Mouse (Mus musculus): ENCODE data around the gene Zfp553. TPM values are rescaled to one million over a fixed set of nuclear protein-coding genes. Genes with fewer than 3 reads are reported as not detected.

Gene Zfp553
- polyA plus RNA-seq, 1 experiment = 11.4 TPM

GRCm38 (mm10) chr7:127223515-127224478, 9.1 kb upstream of the Zfp553 start:
- TF ChIP-seq POLR2A (IDR thresholded peaks at IDR 0.05; ENCODE audit: insufficient read length, low read depth) = no peak
- TF ChIP-seq SRF (IDR thresholded peaks at IDR 0.05; ENCODE audit: control insufficient read depth, insufficient read length, low read depth) = no peak
- no peak for TF ChIP-seq E2F4 (IDR thresholded peaks at IDR 0.05; ENCODE audit: insufficient read depth)
- TF ChIP-seq MYOD1 (IDR thresholded peaks at IDR 0.05; ENCODE audit: control insufficient read depth in 1 of 3, insufficient read length in 2 of 3, low read depth in 2 of 3) = no peak
- TF ChIP-seq TCF3 (IDR thresholded peaks at IDR 0.05; ENCODE audit: insufficient read length, low read depth) = no peak
- no peak for TF ChIP-seq MAX (IDR thresholded peaks at IDR 0.05; ENCODE audit: low read depth)
- no peak for TF ChIP-seq CEBPB (IDR thresholded peaks at IDR 0.05; ENCODE audit: insufficient read depth, poor library complexity, severe bottlenecking)
- TF ChIP-seq TCF12 (IDR thresholded peaks at IDR 0.05; ENCODE audit: insufficient read depth, poor library complexity, severe bottlenecking) = no peak
- no peak for TF ChIP-seq USF1 (IDR thresholded peaks at IDR 0.05; ENCODE audit: low read depth)
- TF ChIP-seq MYOG (IDR thresholded peaks at IDR 0.05; ENCODE audit: control insufficient read depth in 1 of 3, insufficient read depth in 1 of 3, insufficient read length in 2 of 3, low read depth in 2 of 3) = no peak
- no peak for TF ChIP-seq POLR2AphosphoS2 (IDR thresholded peaks at IDR 0.05; ENCODE audit: insufficient read length, low read depth)
- no peak for TF ChIP-seq REST (IDR thresholded peaks at IDR 0.05; ENCODE audit: insufficient read depth, insufficient read length)
- no peaks in the 10 kb centered on the region for H3K27me3 ChIP-seq (ENCODE audit: control insufficient read depth, insufficient read depth, insufficient read length)
- no peak overlapping the region for H3K4me3 ChIP-seq
- H3K36me3 ChIP-seq (ENCODE audit: control insufficient read depth, insufficient read depth) = no peaks in the 10 kb centered on the region
- no peaks in the 10 kb centered on the region for H3K79me2 ChIP-seq (ENCODE audit: control insufficient read depth, insufficient read depth)
- no peak overlapping the region for H3ac ChIP-seq (ENCODE audit: control insufficient read depth, insufficient read length)
- H3K4me2 ChIP-seq (ENCODE audit: low read depth) = no peak overlapping the region

- no peaks in the 10 kb centered on the region for H3K27me3 ChIP-seq (ENCODE audit: control insufficient read depth, insufficient read depth, insufficient read length)
- no peak overlapping the region for H3K4me2 ChIP-seq (ENCODE audit: low read depth)
- no peak for TF ChIP-seq SRF (IDR thresholded peaks at IDR 0.05; ENCODE audit: control insufficient read depth, insufficient read length, low read depth)
- no peak for TF ChIP-seq MYOG (IDR thresholded peaks at IDR 0.05; ENCODE audit: control insufficient read depth in 1 of 3, insufficient read depth in 1 of 3, insufficient read length in 2 of 3, low read depth in 2 of 3)
- TF ChIP-seq E2F4 (IDR thresholded peaks at IDR 0.05; ENCODE audit: insufficient read depth) = no peak
- TF ChIP-seq MYOD1 (IDR thresholded peaks at IDR 0.05; ENCODE audit: control insufficient read depth in 1 of 3, insufficient read length in 2 of 3, low read depth in 2 of 3) = no peak
- TF ChIP-seq MAX (IDR thresholded peaks at IDR 0.05; ENCODE audit: low read depth) = no peak
- no peak for TF ChIP-seq USF1 (IDR thresholded peaks at IDR 0.05; ENCODE audit: low read depth)
- no peak for TF ChIP-seq CEBPB (IDR thresholded peaks at IDR 0.05; ENCODE audit: insufficient read depth, poor library complexity, severe bottlenecking)
- TF ChIP-seq POLR2A (IDR thresholded peaks at IDR 0.05; ENCODE audit: insufficient read length, low read depth) = no peak
- no peak for TF ChIP-seq REST (IDR thresholded peaks at IDR 0.05; ENCODE audit: insufficient read depth, insufficient read length)
- TF ChIP-seq TCF3 (IDR thresholded peaks at IDR 0.05; ENCODE audit: insufficient read length, low read depth) = no peak
- TF ChIP-seq TCF12 (IDR thresholded peaks at IDR 0.05; ENCODE audit: insufficient read depth, poor library complexity, severe bottlenecking) = no peak
- H3K79me2 ChIP-seq (ENCODE audit: control insufficient read depth, insufficient read depth) = no peaks in the 10 kb centered on the region
- peaks cover 4% of the 10 kb centered on the region for H3K36me3 ChIP-seq (ENCODE audit: control insufficient read depth, insufficient read depth)
- no peak overlapping the region for H3ac ChIP-seq (ENCODE audit: control insufficient read depth, insufficient read length)
- no peak overlapping the region for H3K4me3 ChIP-seq
These were observed 8.2 kb upstream of the Zfp553 start for GRCm38 (mm10) chr7:127224616-127225015.

- no peak overlapping the region for H3ac ChIP-seq (ENCODE audit: control insufficient read depth, insufficient read length)
- no peak overlapping the region for H3K4me3 ChIP-seq
- no peak for TF ChIP-seq E2F4 (IDR thresholded peaks at IDR 0.05; ENCODE audit: insufficient read depth)
- TF ChIP-seq MYOG (IDR thresholded peaks at IDR 0.05; ENCODE audit: control insufficient read depth in 1 of 3, insufficient read depth in 1 of 3, insufficient read length in 2 of 3, low read depth in 2 of 3) = no peak
- no peak for TF ChIP-seq TCF3 (IDR thresholded peaks at IDR 0.05; ENCODE audit: insufficient read length, low read depth)
- no peak for TF ChIP-seq POLR2A (IDR thresholded peaks at IDR 0.05; ENCODE audit: insufficient read length, low read depth)
- no peak for TF ChIP-seq MYOD1 (IDR thresholded peaks at IDR 0.05; ENCODE audit: control insufficient read depth in 1 of 3, insufficient read length in 2 of 3, low read depth in 2 of 3)
- TF ChIP-seq POLR2AphosphoS2 (IDR thresholded peaks at IDR 0.05; ENCODE audit: insufficient read length, low read depth) = no peak
- no peak for TF ChIP-seq SRF (IDR thresholded peaks at IDR 0.05; ENCODE audit: control insufficient read depth, insufficient read length, low read depth)
- no peak for TF ChIP-seq TCF12 (IDR thresholded peaks at IDR 0.05; ENCODE audit: insufficient read depth, poor library complexity, severe bottlenecking)
- TF ChIP-seq CEBPB (IDR thresholded peaks at IDR 0.05; ENCODE audit: insufficient read depth, poor library complexity, severe bottlenecking) = no peak
- peaks cover 1% of the 10 kb centered on the region for H3K79me2 ChIP-seq (ENCODE audit: control insufficient read depth, insufficient read depth)
- H3K27me3 ChIP-seq (ENCODE audit: control insufficient read depth, insufficient read depth, insufficient read length) = no peaks in the 10 kb centered on the region
- no peak overlapping the region for H3K4me2 ChIP-seq (ENCODE audit: low read depth)
- H3K36me3 ChIP-seq (ENCODE audit: control insufficient read depth, insufficient read depth) = peaks cover 4% of the 10 kb centered on the region
These were observed 7.5 kb upstream of the Zfp553 start for GRCm38 (mm10) chr7:127225147-127225995.

- Histone ChIP-seq H3K4me3 (no peak overlapping the region), H3K36me3 (ENCODE audit: control insufficient read depth, insufficient read depth) (peaks cover 4% of the 10 kb centered on the region), H3K79me2 (ENCODE audit: control insufficient read depth, insufficient read depth) (peaks cover 31% of the 10 kb centered on the region), H3ac (ENCODE audit: control insufficient read depth, insufficient read length) (no peak overlapping the region), H3K27me3 (ENCODE audit: control insufficient read depth, insufficient read depth, insufficient read length) (no peaks in the 10 kb centered on the region), H3K4me2 (ENCODE audit: low read depth) (no peak overlapping the region)
- TF ChIP-seq REST (IDR thresholded peaks at IDR 0.05; ENCODE audit: insufficient read depth, insufficient read length) (no peak), USF1 (IDR thresholded peaks at IDR 0.05; ENCODE audit: low read depth) (peak; percentile 55), POLR2AphosphoS2 (IDR thresholded peaks at IDR 0.05; ENCODE audit: insufficient read length, low read depth) (peak; percentile 72)
These were observed 4.1 kb upstream of the Zfp553 start for GRCm38 (mm10) chr7:127228615-127229303.

Measured in myocyte (in vitro differentiated cells).